Mouse (Mus musculus): ENCODE measurements at regions not wholly inside any gene's neighbourhood (a gene's known extent, or its start where the extent isn't known, plus 50 kb on each side); places are given as distances from the start of the nearest gene placed in this dataset.
A peak's percentile ranks its signal among the peaks of the same experiment; 100 is the strongest.

GRCm38 (mm10) chr3:58135607-58136365 is 278.7 kb upstream of the Tsc22d2 start:
- no peak for ATAC-seq (ENCODE audit: insufficient number of reproducible peaks, low FRiP score, low TSS enrichment)

DNA sequence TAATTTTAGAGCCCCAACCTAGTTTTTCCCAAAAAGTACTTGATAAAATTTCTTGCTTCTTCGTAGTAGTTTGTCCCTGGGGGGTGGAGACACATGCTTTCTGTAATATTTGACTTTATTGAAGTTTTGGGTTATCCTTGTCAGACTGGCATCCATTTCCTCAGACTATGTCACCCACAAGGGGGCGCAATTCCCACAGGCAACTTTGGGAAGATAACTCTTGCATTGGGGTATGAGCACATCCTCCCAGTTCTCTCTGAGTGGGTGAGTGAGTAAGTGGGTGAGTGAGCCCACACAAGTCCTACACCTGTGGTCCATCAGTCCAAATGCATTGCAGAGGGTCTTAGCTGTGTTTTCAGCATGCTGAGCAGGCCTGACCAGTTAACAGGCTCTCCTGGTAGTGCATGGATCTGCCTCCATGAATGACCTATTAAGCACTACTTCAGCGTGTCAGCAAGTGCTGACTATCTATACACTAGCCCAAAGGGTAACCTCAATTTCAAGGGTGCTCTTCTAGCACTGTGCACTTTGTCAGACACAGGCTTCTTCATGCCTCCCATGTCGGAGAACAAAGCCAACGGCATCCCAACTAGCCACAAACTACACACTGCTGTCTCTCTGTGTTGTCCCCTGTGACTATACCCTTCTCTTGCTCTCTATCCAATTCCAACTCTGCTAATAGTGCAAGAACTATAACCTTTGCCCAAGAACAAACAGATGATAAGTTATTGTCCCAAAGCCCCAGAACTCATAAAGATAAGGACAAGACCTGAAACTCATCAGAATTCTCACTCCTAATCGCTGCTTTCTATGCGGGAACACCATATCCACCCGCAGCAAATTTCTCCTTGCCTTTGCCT is 275.6 kb upstream of the Tsc22d2 start:
- ATAC-seq (ENCODE audit: insufficient number of reproducible peaks, low FRiP score, low TSS enrichment) = no peak

- ATAC-seq (ENCODE audit: insufficient number of reproducible peaks, low FRiP score, low TSS enrichment) = no peak
Measured at GRCm38 (mm10) chr3:58146108-58146507, 268.4 kb upstream of the Tsc22d2 start.

DNA sequence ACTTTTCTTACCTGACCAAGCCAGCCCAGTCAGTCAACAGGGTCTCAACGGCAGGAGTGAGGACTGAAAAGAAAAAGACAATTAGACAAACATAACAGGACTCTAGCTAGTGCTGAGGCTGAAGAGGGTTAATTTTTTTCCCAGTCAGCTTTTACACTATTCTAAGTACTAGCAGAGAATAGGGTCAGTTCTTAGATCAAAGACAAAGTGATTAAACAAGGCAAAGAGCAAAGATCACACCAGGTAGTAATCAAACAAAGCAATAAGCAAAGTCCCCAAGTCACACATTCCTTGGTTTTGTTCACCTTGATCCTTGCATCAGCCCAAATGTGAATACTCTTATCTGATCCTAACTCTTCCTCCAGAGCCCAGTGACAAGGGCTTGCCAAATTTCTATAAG is 267.8 kb upstream of the Tsc22d2 start:
- ATAC-seq (ENCODE audit: insufficient number of reproducible peaks, low FRiP score, low TSS enrichment) = no peak

DNA sequence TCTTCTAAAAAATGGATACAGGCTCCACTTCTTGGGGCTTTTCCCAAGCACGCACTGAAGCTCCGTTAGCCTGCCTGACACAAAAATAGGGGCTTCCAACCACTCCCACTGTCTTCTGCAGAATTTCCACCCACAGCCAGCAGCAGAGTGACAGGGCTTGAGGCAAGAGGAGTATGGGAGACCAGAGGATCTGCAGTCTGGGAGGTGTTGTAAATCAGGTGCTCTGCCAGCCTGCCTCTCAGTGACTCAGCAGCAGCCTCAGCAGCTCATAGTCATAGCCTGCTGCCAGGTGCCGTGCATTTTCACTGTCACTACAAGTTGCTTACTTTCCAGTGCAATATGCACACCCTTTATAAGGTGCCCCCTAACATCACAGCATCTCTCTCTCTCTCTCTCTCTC is 261.4 kb upstream of the Tsc22d2 start:
- no peak for ATAC-seq (ENCODE audit: insufficient number of reproducible peaks, low FRiP score, low TSS enrichment)

GRCm38 (mm10) chr3:58153874-58154756 is 260.4 kb upstream of the Tsc22d2 start:
- no peak for ATAC-seq (ENCODE audit: insufficient number of reproducible peaks, low FRiP score, low TSS enrichment)

GRCm38 (mm10) chr3:58159384-58159783 is 255.1 kb upstream of the Tsc22d2 start:
- no peak for ATAC-seq (ENCODE audit: insufficient number of reproducible peaks, low FRiP score, low TSS enrichment)

DNA sequence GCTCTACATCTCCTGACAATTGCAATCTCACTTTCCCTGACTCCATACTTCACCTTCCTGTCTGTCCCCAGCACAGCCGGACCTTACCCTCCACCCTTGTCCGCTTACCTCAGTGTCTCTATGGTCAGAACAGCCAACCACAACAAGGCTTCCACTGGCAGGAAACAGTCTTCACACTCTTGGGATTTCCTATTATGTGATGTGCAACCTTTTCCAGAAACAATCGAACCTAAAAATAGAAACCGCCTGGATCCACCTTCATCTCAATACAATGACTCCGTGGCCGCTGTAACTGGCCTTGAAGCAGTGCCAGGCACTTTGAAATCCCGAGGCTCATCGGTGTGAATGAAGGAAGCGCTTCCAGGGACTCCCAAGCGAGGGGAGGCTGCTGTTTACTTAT is 252.3 kb upstream of the Tsc22d2 start:
- ATAC-seq (ENCODE audit: insufficient number of reproducible peaks, low FRiP score, low TSS enrichment) = no peak

GRCm38 (mm10) chr3:58163806-58164205 is 250.7 kb upstream of the Tsc22d2 start:
- peak; percentile 62; the same call in 1 of the 2 replicates for ATAC-seq (ENCODE audit: insufficient number of reproducible peaks, low FRiP score, low TSS enrichment)

- ATAC-seq (ENCODE audit: insufficient number of reproducible peaks, low FRiP score, low TSS enrichment) = no peak
Measured at GRCm38 (mm10) chr3:58166628-58167027, 247.9 kb upstream of the Tsc22d2 start.

DNA sequence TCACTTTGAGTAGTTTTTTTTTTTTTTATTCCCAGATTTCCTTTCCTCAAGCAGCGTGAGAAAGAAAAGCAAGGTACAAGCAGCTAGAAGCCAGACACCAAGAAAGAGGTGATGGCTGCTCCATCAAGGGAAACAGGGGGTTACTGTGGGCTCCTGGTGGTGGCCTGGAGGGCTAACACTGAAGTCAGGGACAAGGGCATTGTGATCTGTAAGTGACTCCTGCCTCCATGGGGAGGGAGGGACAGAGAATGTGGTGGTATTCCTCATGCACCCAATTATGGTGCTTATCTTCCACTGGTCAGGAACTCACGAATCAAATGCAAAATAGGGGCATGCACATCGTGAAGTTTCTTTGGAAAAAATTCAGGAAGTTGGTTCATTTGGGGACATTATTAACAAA is 247.4 kb upstream of the Tsc22d2 start:
- no peak for ATAC-seq (ENCODE audit: insufficient number of reproducible peaks, low FRiP score, low TSS enrichment)

DNA sequence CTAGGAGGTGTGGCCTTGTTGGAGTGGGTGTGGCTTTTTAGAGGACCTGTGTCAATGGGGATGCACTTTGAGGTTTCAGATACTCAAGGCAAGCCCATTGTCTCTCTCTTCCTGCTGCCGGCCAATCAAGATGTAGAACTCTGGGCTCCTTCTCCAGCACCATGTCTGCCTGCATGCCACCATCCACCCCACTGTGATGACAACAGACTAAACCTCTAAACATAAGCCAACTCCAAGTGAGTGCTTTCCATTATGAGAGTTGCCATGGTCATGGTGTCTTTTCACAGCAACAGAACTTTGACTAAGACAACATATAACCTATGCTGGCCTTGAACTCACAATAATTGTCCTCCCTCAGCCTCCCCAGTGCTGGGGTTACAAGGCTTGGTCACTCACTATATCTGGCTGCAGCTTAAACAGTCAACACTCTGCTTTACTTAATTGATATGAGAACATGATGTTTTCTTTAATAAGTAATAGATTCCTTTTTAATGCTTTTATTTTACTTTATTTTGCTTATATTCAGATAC is 246.7 kb upstream of the Tsc22d2 start:
- ATAC-seq (ENCODE audit: insufficient number of reproducible peaks, low FRiP score, low TSS enrichment) = no peak

- ATAC-seq (ENCODE audit: insufficient number of reproducible peaks, low FRiP score, low TSS enrichment) = peak; percentile 41; the same call in 1 of the 2 replicates
Measured at GRCm38 (mm10) chr3:58168522-58169185, 245.9 kb upstream of the Tsc22d2 start.

DNA sequence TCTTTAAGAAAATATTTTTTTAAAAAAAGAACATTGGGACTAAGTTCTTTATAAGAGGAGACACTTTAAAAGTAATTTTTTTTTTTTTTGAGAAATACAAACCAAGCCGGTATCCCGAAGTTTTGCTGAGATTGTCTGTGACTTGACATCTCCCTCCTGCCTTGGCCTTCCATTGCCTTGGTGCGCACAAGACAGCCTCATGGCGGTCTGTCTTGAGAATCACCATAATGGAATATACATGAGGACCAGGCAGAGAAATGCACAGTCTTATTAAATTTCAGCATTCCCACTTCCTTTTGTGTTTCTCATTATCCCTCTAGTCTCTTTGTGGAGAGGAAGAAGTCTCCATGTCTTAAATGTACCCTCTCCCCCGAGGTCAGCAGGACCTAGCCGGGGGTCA is 244.7 kb upstream of the Tsc22d2 start:
- no peak for ATAC-seq (ENCODE audit: insufficient number of reproducible peaks, low FRiP score, low TSS enrichment)

DNA sequence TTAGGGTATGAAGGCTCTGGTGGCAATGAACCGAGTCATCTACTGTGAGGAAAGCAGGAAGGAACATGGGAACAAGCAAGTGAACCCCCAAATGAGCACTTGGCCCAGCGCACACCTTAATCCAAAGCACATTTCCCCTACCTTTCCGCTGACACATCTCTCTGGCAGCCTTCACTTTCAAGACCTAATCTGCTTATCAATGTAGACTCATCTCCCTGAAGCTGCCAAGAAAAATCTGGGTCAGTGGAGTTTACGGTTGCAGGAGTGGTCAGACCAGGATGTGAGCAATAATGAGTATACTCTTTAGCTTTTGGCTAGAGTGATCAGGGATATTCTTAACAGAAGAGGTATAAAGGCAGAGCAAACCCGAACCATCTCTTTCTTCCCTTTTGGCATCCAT is 242.4 kb upstream of the Tsc22d2 start:
- no peak for ATAC-seq (ENCODE audit: insufficient number of reproducible peaks, low FRiP score, low TSS enrichment)

GRCm38 (mm10) chr3:58173821-58174220 is 240.7 kb upstream of the Tsc22d2 start:
- no peak for ATAC-seq (ENCODE audit: insufficient number of reproducible peaks, low FRiP score, low TSS enrichment)

DNA sequence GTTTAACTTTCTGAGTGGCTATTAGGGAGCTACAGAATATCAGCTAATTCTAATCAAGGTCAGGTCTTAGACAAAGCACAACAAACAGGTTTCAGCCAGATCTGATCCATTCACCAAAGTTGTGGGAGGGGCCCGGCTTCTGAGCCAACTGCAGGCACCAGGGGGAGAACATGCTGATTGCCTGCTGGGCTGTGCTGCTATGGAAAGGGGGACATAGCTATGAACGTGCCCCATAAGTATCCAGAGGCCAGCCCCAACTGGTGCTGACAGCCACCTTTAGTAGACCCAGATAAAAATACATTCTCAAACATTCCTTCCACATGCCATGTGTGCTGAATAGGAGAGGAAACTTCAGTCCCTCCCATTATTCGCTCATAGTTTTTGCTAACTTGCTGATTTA is 232.8 kb upstream of the Tsc22d2 start:
- ATAC-seq (ENCODE audit: insufficient number of reproducible peaks, low FRiP score, low TSS enrichment) = no peak

GRCm38 (mm10) chr3:58182299-58182698 is 232.2 kb upstream of the Tsc22d2 start:
- ATAC-seq (ENCODE audit: insufficient number of reproducible peaks, low FRiP score, low TSS enrichment) = no peak

DNA sequence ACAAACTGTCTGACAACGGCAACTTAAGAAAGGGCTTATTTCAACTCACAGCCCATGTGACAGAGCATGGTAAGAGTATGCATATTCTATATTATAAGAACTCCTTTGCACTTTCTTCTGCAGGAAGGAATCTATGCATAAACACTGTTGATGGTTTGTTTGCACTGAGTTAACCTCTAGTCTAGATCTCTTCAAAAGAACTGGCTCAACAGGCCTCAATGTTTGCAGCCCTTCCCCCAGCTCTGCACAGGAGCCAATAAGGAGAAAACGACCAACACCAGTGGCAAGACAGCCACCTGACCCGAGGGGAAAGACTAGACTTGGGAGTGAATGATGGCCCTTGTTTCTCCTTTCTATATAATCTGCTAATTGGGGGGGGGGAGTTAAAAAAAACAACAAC is 231.2 kb upstream of the Tsc22d2 start:
- ATAC-seq (ENCODE audit: insufficient number of reproducible peaks, low FRiP score, low TSS enrichment) = no peak

DNA sequence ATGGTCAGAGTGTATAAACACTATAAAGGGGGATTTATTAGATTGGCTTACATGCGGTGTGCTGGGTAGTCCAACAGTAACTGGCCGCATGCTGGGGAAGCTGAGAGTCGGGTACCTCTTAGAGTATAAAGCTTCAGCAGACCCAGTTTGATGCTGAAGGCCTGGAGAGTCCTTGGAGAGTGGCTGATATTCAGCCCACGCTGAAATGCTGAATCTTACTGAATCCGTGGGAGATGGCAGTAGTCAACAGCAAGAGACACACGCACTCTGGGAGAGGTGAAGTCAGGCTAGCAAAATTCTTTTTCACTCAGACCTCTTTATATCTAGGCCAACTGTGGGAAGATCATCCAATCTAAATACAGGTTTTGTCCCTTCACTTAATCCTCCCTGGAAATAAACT is 214.1 kb upstream of the Tsc22d2 start:
- ATAC-seq (ENCODE audit: insufficient number of reproducible peaks, low FRiP score, low TSS enrichment) = no peak
